Mouse (Mus musculus): ENCODE measurements around the gene Rpl28. TPM values are rescaled to one million over a fixed set of nuclear protein-coding genes. Genes with fewer than 3 reads are reported as not detected.
A peak's percentile ranks its signal among the peaks of the same experiment; 100 is the strongest.
"Not testable (repeated sequence)": the region's sequence is repeated elsewhere in the genome, so short reads cannot be mapped to it uniquely, and the experiment has no call there.

Gene Rpl28
- total and polyA plus RNA-seq, 3 experiments = 548 to 5,642 (median 1,543) TPM

DNA sequence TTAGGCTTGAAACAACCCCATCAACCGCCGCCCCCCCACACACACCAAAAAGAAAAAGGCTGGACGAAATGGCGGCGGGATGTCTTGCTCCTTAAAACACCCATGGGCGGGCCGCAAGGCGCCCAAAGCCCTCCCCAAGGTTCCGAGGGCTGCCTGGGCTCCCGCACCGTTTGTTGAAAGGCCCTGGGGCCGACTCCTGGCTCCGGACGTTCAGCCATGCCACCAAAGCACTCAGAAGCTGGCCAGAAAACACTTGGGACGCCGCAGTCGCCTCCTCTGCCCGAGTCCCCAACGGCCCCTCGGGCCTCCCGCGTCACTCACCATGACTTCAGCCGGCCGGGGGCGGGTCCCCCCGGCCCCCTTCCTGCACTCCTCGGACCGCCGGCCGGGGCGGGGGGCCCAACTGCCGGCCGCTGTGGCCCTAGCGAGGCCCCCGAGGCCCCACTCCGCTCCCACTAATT, 19.2 kb downstream of the Rpl28 start:
- ATAC-seq (ENCODE audit: extremely low read depth, insufficient number of reproducible peaks, low FRiP score, poor library complexity, severe bottlenecking) = no peak
- peaks cover 57% of the 10 kb centered on the region for H3K36me3 ChIP-seq (replicated peaks)
- DNase-seq (ENCODE audit: low spot score) = no peak
- H3K27me3 ChIP-seq (ENCODE audit: insufficient read depth, low read length) = no peaks in the 10 kb centered on the region
- H3K4me3 ChIP-seq (ENCODE audit: low read depth, low read length) = peak overlapping the region; percentile 82
- peaks cover 43% of the 10 kb centered on the region for H3K4me1 ChIP-seq (ENCODE audit: insufficient read depth, low read depth, low read length)
- no peaks in the 10 kb centered on the region for H3K9me3 ChIP-seq (replicated peaks)
- TF ChIP-seq GATA2 (IDR thresholded peaks at IDR 0.05; ENCODE audit: borderline replicate concordance, low read depth, low read length) = no peak

DNA sequence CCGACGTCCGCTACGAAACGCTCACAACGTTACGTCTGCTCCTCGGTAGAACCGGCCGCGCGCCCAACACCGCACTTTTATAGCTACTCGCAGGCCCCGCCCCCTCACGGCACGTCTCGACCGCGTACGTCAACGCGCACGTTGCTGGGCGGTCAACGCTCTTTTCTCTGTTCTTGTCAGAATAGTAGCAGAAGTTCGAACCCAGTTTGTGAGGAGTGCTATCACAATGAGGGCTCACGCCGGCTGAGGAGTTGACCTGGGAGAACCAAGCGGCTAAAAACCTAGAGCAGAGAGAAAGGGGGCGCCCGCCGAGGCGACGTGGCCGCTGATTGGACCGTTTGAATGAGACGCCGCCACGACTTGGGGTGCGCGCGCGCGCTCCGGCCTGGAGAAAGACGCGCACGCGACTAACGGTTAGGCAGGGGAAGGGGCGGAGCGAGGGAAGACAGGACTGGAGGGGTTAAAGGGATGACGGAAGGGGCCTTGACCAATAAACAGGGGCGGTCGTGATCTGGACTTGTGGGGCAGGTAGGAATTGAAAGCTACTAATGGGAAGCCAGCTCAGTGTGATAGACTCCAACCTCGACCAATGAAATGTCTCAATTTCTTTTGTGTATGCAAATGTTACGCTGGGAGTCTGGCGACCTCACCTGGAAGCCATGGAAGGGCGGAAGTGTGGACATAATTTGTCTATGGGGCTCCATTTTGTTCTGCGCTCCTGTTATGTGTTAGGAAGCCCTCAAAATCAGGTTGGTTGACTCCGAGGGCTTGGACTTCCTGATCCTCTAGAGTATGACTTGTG, 19.8 kb downstream of the Rpl28 start, which contains the start of gene Ube2s:
Gene Ube2s (minus strand): TSS at position 288 of the 802 bp plus-strand sequence.
- H3K4me1 ChIP-seq (ENCODE audit: insufficient read depth, low read depth, low read length) = peaks cover 38% of the 10 kb centered on the region
- TF ChIP-seq CTCF (IDR thresholded peaks at IDR 0.05; ENCODE audit: low read depth, low read length) (no peak), TAL1 (conservative IDR thresholded peaks at IDR 0.05; ENCODE audit: low read depth, low read length) (no peak), GATA1 (IDR thresholded peaks at IDR 0.05; ENCODE audit: borderline replicate concordance, low read length) (no peak), POLR2AphosphoS5 (IDR thresholded peaks at IDR 0.05; ENCODE audit: insufficient replicate concordance, low read depth, low read length) (no peak), GATA2 (IDR thresholded peaks at IDR 0.05; ENCODE audit: borderline replicate concordance, low read depth, low read length) (no peak)
- H3K4me3 ChIP-seq (ENCODE audit: low read depth, low read length) = peak within 1 kb of the TSS; percentile 82
- H3K9me3 ChIP-seq (replicated peaks) = no peaks in the 10 kb centered on the region
- ATAC-seq (ENCODE audit: extremely low read depth, insufficient number of reproducible peaks, low FRiP score, poor library complexity, severe bottlenecking) (peak; percentile 95), DNase-seq (ENCODE audit: low spot score) (peak; percentile 90)
- no peaks in the 10 kb centered on the region for H3K27me3 ChIP-seq (ENCODE audit: insufficient read depth, low read length)
- peaks cover 51% of the 10 kb centered on the region for H3K36me3 ChIP-seq (replicated peaks)

DNA sequence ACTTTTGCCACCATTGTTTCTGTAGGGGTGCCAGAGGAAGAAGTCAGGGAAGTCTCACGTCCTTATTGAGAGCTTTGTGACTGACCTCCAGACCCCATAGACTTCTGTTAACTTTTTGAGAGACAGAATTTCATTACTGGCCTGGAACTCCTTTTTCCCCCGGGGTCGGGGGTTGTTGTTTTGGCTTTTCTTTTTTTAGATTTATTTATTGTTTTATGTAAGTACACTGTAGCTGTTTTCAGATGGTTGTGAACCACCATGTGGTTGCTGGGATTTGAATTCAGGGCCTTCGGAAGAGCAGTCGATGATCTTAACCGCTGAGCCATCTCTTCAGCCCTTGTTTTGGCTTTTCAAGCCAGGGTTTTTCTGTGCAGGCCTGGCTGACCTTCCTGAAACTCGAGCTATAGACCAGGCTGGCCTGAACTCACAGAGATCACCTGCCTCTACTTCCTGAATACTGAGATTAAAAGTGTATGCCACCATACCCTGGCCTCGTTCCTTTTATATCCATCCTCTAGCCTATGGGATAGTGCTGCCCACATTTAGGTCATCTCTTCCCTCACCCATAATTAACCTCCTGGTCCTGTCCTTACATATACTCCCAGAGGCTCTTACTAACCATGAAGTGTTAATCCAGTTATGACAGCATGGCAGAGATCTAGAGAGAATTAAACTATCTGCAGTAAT, 20.6 kb downstream of the Rpl28 start:
- H3K4me1 ChIP-seq (ENCODE audit: insufficient read depth, low read depth, low read length) = peaks cover 34% of the 10 kb centered on the region
- peak overlapping the region; percentile 82 for H3K4me3 ChIP-seq (ENCODE audit: low read depth, low read length)
- DNase-seq (ENCODE audit: low spot score) (no peak), ATAC-seq (ENCODE audit: extremely low read depth, insufficient number of reproducible peaks, low FRiP score, poor library complexity, severe bottlenecking) (no peak)
- H3K36me3 ChIP-seq (replicated peaks) = peaks cover 47% of the 10 kb centered on the region
- H3K9me3 ChIP-seq (replicated peaks) = no peaks in the 10 kb centered on the region
- TF ChIP-seq GATA1 (IDR thresholded peaks at IDR 0.05; ENCODE audit: borderline replicate concordance, low read length) = no peak
- no peak for TF ChIP-seq TAL1 (conservative IDR thresholded peaks at IDR 0.05; ENCODE audit: low read depth, low read length)
- no peak for TF ChIP-seq CTCF (IDR thresholded peaks at IDR 0.05; ENCODE audit: low read depth, low read length)
- H3K27me3 ChIP-seq (ENCODE audit: insufficient read depth, low read length) = no peaks in the 10 kb centered on the region

DNA sequence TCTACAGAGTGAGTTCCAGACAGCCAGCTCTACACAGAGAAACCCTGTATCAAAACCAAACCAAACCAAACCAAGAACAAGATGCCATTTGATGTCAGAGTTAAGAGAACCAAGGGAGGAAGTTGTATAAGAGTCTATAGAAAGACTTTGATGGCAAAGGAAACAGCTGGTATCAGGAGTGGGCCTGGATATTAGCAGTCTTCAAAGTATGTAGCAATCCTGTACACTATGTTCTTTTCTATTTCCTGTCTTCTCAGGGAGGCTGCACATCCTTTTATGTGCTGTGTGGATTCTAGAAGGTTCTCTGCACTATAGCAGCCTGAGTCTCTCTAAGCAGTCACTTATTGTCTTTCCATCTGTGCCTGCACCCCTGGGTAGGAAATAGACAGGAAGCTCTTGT, 23.9 kb downstream of the Rpl28 start:
- peaks cover 8% of the 10 kb centered on the region for H3K4me1 ChIP-seq (ENCODE audit: insufficient read depth, low read depth, low read length)
- DNase-seq (ENCODE audit: low spot score) = no peak
- peaks cover under 1% of the 10 kb centered on the region; the same call in 1 of the 2 replicates for H3K27me3 ChIP-seq (ENCODE audit: insufficient read depth, low read length)
- no peaks in the 10 kb centered on the region for H3K9me3 ChIP-seq (replicated peaks)
- TF ChIP-seq GATA1 (IDR thresholded peaks at IDR 0.05; ENCODE audit: borderline replicate concordance, low read length) (no peak), TAL1 (conservative IDR thresholded peaks at IDR 0.05; ENCODE audit: low read depth, low read length) (no peak), GATA2 (IDR thresholded peaks at IDR 0.05; ENCODE audit: borderline replicate concordance, low read depth, low read length) (no peak), CTCF (IDR thresholded peaks at IDR 0.05; ENCODE audit: low read depth, low read length) (no peak), POLR2AphosphoS5 (IDR thresholded peaks at IDR 0.05; ENCODE audit: insufficient replicate concordance, low read depth, low read length) (no peak)
- no peak overlapping the region for H3K4me3 ChIP-seq (ENCODE audit: low read depth, low read length)
- peaks cover 17% of the 10 kb centered on the region for H3K36me3 ChIP-seq (replicated peaks)
- no peak for ATAC-seq (ENCODE audit: extremely low read depth, insufficient number of reproducible peaks, low FRiP score, poor library complexity, severe bottlenecking)

DNA sequence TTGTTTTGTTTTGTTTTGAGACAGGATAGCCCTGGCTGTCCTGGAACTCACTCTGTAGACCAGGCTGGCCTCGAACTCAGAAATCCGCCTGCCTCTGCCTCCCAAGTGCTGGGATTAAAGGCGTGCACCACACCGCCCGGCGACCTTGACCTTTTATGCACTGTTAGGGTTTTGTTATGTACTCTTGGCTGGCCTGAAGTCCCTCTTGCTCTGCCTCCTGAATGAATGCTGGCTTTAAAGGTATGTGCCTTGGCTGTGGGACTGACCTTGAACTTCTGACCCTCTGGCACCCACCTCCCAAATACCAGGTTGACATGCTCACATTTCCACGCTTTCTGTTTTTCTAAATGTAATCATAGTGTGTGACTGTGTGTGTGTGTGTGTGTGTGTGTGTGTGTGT, 28.3 kb downstream of the Rpl28 start:
- not testable (repeated sequence) for H3K4me3 ChIP-seq (ENCODE audit: low read depth, low read length); DNase-seq (ENCODE audit: low spot score); H3K4me1 ChIP-seq (ENCODE audit: insufficient read depth, low read depth, low read length); H3K36me3 ChIP-seq (replicated peaks); ATAC-seq (ENCODE audit: extremely low read depth, insufficient number of reproducible peaks, low FRiP score, poor library complexity, severe bottlenecking); H3K9me3 ChIP-seq (replicated peaks)
- H3K27me3 ChIP-seq (ENCODE audit: insufficient read depth, low read length) = peaks cover 21% of the 10 kb centered on the region

DNA sequence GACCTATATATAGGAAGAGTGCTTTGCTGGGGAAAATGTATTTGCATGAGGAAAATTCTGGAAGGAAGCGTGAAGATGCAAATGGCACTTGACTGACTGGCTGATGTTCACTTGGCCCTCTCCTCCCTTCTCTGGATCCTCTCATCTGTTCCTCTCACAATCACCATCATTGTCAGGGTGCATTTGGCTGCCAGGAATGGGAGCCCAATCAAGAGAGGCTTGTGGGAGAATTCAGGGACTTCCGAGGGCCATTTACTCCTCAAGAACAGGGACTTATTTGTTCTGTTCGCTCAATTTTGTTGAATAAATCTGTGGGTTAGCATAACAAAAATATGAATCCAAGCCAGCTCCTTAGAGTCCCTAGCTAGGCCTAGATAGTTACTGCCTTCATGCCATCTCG, 29.0 kb downstream of the Rpl28 start:
- TF ChIP-seq TAL1 (conservative IDR thresholded peaks at IDR 0.05; ENCODE audit: low read depth, low read length) (no peak), CTCF (IDR thresholded peaks at IDR 0.05; ENCODE audit: low read depth, low read length) (no peak), GATA2 (IDR thresholded peaks at IDR 0.05; ENCODE audit: borderline replicate concordance, low read depth, low read length) (no peak), POLR2AphosphoS5 (IDR thresholded peaks at IDR 0.05; ENCODE audit: insufficient replicate concordance, low read depth, low read length) (no peak), GATA1 (IDR thresholded peaks at IDR 0.05; ENCODE audit: borderline replicate concordance, low read length) (no peak)

More for the DNA sequence above, 29.0 kb downstream of the Rpl28 start:
- H3K27me3 ChIP-seq (ENCODE audit: insufficient read depth, low read length) = peaks cover 21% of the 10 kb centered on the region
- no peak for ATAC-seq (ENCODE audit: extremely low read depth, insufficient number of reproducible peaks, low FRiP score, poor library complexity, severe bottlenecking)
- H3K9me3 ChIP-seq (replicated peaks) = no peaks in the 10 kb centered on the region
- H3K4me1 ChIP-seq (ENCODE audit: insufficient read depth, low read depth, low read length) = no peaks in the 10 kb centered on the region
- no peaks in the 10 kb centered on the region for H3K36me3 ChIP-seq (replicated peaks)
- no peak for DNase-seq (ENCODE audit: low spot score)
- no peak overlapping the region for H3K4me3 ChIP-seq (ENCODE audit: low read depth, low read length)

Measured in G1E (cell line).